In the genomic region with DNA sequence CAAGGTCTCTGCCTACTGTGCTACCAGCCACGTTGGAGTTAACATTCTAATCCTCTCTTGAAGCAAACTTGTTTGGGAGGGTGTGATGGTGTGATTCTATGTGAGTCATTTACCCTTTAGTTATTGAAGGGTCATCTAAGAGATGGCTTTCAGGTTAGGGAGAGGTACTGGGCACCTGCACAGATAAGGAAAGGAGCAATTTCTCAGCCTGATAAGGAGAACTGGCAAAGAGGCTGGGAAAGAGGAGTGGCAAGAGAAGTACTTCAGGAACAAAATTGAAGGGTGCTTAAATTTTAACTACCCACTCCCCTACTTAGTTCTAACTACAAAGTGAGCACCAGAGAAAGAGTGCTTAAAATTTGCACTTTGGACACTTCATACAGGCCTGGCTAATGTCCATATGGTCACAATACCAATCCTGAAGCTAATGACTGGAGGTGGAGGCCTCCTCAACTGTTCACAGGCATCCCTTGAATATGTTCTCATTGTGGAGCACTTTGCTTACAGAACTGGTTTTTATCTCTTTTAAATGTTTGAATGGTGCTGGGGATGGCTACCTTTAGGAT, we compare ENCODE assay signal across 17 mouse cellular contexts.
"Had no signal": no experiment of that assay in that cellular context is flagged by ENCODE, and none has a peak within 500 bp of the region (broad histone marks: within the 10 kb centered on the region; RNA-seq: fewer than 3 reads in every experiment).

No protein-coding gene starts in this region.

- H3K4me2 ChIP-seq: hindbrain, embryonic 13.5 days; liver, embryonic 11.5 days; liver, embryonic 15.5 days; midbrain, embryonic 13.5 days; neural tube, embryonic 15.5 days had no signal

- H3K36me3 ChIP-seq: hindbrain, embryonic 13.5 days; limb, embryonic 10.5 days; liver, embryonic 15.5 days; midbrain, embryonic 13.5 days; neural tube, embryonic 15.5 days had no signal

- DNase-seq: kidney, adult 11 months; kidney, adult 9 months; kidney, postnatal 4 days; right cerebral cortex, adult 18-20 months; right cerebral cortex, postnatal 25 days; thymus, adult 18-20 months; thymus, postnatal 14 days had no signal

- H3K9me3 ChIP-seq: hindbrain, embryonic 13.5 days; limb, embryonic 10.5 days; liver, embryonic 15.5 days; midbrain, embryonic 13.5 days; neural tube, embryonic 15.5 days had no signal

- H3K9ac ChIP-seq: hindbrain, embryonic 13.5 days; liver, embryonic 15.5 days; midbrain, embryonic 13.5 days; neural tube, embryonic 15.5 days had no signal

- ATAC-seq: hindbrain, postnatal 0 days; midbrain, embryonic 13.5 days had no signal

- H3K4me3 ChIP-seq: hindbrain, embryonic 13.5 days; left cerebral cortex, adult 2 months; limb, embryonic 10.5 days; liver, embryonic 15.5 days; midbrain, embryonic 13.5 days; myocyte; neural tube, embryonic 15.5 days had no signal

- H3K4me1 ChIP-seq: hindbrain, embryonic 13.5 days; limb, embryonic 10.5 days; liver, embryonic 15.5 days; midbrain, embryonic 13.5 days; neural tube, embryonic 15.5 days had no signal

- H3K27ac ChIP-seq: hindbrain, embryonic 13.5 days; hindbrain, postnatal 0 days; kidney, postnatal 0 days; left cerebral cortex, adult 2 months; limb, embryonic 10.5 days; liver, embryonic 15.5 days; midbrain, embryonic 13.5 days; neural tube, embryonic 15.5 days had no signal
